39 mouse cellular contexts compared by ENCODE assay signal in the genomic region with DNA sequence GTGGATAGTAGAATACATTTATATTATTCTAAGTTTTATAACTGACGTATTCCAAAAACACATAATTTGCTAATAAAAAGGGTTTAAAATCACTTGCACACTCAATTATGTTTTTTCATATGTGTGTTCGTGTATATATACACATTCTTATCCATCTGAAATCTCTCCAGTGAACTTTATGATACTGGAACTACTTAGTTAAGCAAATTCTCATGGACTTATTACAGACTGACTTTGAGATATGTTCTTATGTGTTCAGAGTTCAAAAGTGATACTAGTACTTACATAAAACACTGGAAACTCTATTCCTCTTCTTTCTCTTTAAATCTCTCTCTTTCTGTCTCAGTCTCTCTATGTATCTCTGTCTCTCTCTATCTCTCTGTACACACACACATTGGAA. TPM values are rescaled to one million over a fixed set of nuclear protein-coding genes. Genes with fewer than 3 reads are reported as not detected.
"Had no signal": no experiment of that assay in that cellular context is flagged by ENCODE, and none has a peak within 500 bp of the region (broad histone marks: within the 10 kb centered on the region; RNA-seq: fewer than 3 reads in every experiment).

No protein-coding gene starts in this region.

- DNase-seq: cerebellum, adult 2 months; cerebellum, adult 8-10 months; cerebellum, adult 9-10 months; cerebellum, adult 9-11 months; cerebellum, postnatal 10 days; cerebellum, postnatal 14 days; cerebellum, postnatal 25 days; cerebellum, postnatal 36 days; embryo, embryonic 11 days; forebrain, postnatal 0 days; gastrocnemius, adult 2 months; gastrocnemius, postnatal 14 days; gastrocnemius, postnatal 25 days; heart, adult 11 months; heart, adult 18-20 months; heart, adult 2 months had no signal

- H3K4me2 ChIP-seq: embryonic facial prominence, embryonic 12.5 days; embryonic facial prominence, embryonic 13.5 days; embryonic facial prominence, embryonic 15.5 days; forebrain, embryonic 12.5 days; forebrain, embryonic 13.5 days; forebrain, embryonic 15.5 days had no signal

- ATAC-seq: forebrain, embryonic 13.5 days; forebrain, embryonic 14.5 days; forebrain, embryonic 15.5 days; forebrain, embryonic 16.5 days; forebrain, postnatal 0 days had no signal

- H3K9me3 ChIP-seq: embryonic facial prominence, embryonic 10.5 days; embryonic facial prominence, embryonic 12.5 days; embryonic facial prominence, embryonic 13.5 days; embryonic facial prominence, embryonic 15.5 days; forebrain, embryonic 10.5 days; forebrain, embryonic 12.5 days; forebrain, embryonic 13.5 days; forebrain, embryonic 15.5 days had no signal

- H3K9ac ChIP-seq: embryonic facial prominence, embryonic 12.5 days; embryonic facial prominence, embryonic 13.5 days; embryonic facial prominence, embryonic 15.5 days; forebrain, embryonic 12.5 days; forebrain, embryonic 13.5 days; forebrain, embryonic 15.5 days; forebrain, postnatal 0 days had no signal

- H3K36me3 ChIP-seq: embryonic facial prominence, embryonic 10.5 days; embryonic facial prominence, embryonic 12.5 days; embryonic facial prominence, embryonic 13.5 days; embryonic facial prominence, embryonic 15.5 days; forebrain, embryonic 10.5 days; forebrain, embryonic 12.5 days; forebrain, embryonic 15.5 days had no signal

- H3K27me3 ChIP-seq: embryonic facial prominence, embryonic 12.5 days; embryonic facial prominence, embryonic 13.5 days; embryonic facial prominence, embryonic 15.5 days; forebrain, embryonic 12.5 days; forebrain, embryonic 13.5 days; forebrain, embryonic 15.5 days had no signal

- H3K4me3 ChIP-seq: embryonic facial prominence, embryonic 10.5 days; embryonic facial prominence, embryonic 12.5 days; embryonic facial prominence, embryonic 13.5 days; embryonic facial prominence, embryonic 15.5 days; erythroblast, embryonic 14.5 days; forebrain, embryonic 10.5 days; forebrain, embryonic 12.5 days; forebrain, embryonic 13.5 days; forebrain, embryonic 15.5 days; gastrocnemius, adult 2 months; heart, adult 2 months had no signal

- H3K4me1 ChIP-seq: embryonic facial prominence, embryonic 10.5 days; embryonic facial prominence, embryonic 12.5 days; embryonic facial prominence, embryonic 13.5 days; embryonic facial prominence, embryonic 15.5 days; forebrain, embryonic 10.5 days; forebrain, embryonic 12.5 days; forebrain, embryonic 13.5 days; forebrain, embryonic 15.5 days had no signal

- H3K27ac ChIP-seq: embryonic facial prominence, embryonic 10.5 days; embryonic facial prominence, embryonic 12.5 days; embryonic facial prominence, embryonic 13.5 days; embryonic facial prominence, embryonic 15.5 days; forebrain, embryonic 10.5 days; forebrain, embryonic 12.5 days; forebrain, embryonic 13.5 days; forebrain, embryonic 15.5 days; gastrocnemius, adult 2 months; heart, adult 2 months had no signal

RNA-seq across cellular contexts. Expression of a gene that starts 31.5 kb away (rescaled TPM):
- total RNA-seq: common myeloid progenitor, adult 5-6 weeks; forebrain, postnatal 0 days; gastrocnemius, adult 18-20 months; gastrocnemius, adult 2 months; gastrocnemius, adult 8-10 months; gastrocnemius, postnatal 14 days; gastrocnemius, postnatal 25 days; gastrocnemius, postnatal 4 days; granulocyte monocyte progenitor cell, adult 5-6 weeks; heart, adult 18-20 months; heart, adult 2 months; heart, adult 8-10 months had no signal
- polyA plus RNA-seq: cerebellum, adult 2 months; cortical plate, adult 2 months; embryonic facial prominence, embryonic 11.5 days; embryonic facial prominence, embryonic 12.5 days; embryonic facial prominence, embryonic 13.5 days; embryonic facial prominence, embryonic 14.5 days; embryonic facial prominence, embryonic 15.5 days; erythroblast, embryonic 14.5 days; forebrain, embryonic 10.5 days; forebrain, embryonic 11.5 days; forebrain, embryonic 12.5 days; forebrain, embryonic 13.5 days; forebrain, embryonic 14.5 days; forebrain, embryonic 15.5 days; forebrain, embryonic 16.5 days; forebrain, postnatal 0 days; frontal cortex, adult 2 months; heart, adult 2 months had no signal

RNA-seq across cellular contexts. Expression of a gene that starts 57.0 kb away (rescaled TPM):
- total RNA-seq: common myeloid progenitor, adult 5-6 weeks; forebrain, postnatal 0 days; gastrocnemius, adult 18-20 months; gastrocnemius, adult 2 months; gastrocnemius, adult 8-10 months; gastrocnemius, postnatal 14 days; gastrocnemius, postnatal 25 days; gastrocnemius, postnatal 4 days; granulocyte monocyte progenitor cell, adult 5-6 weeks; heart, adult 18-20 months; heart, adult 2 months; heart, adult 8-10 months had no signal
- polyA plus RNA-seq: cerebellum, adult 2 months; cortical plate, adult 2 months; embryonic facial prominence, embryonic 10.5 days; embryonic facial prominence, embryonic 11.5 days; embryonic facial prominence, embryonic 12.5 days; embryonic facial prominence, embryonic 13.5 days; embryonic facial prominence, embryonic 14.5 days; embryonic facial prominence, embryonic 15.5 days; erythroblast, embryonic 14.5 days; forebrain, embryonic 11.5 days; forebrain, embryonic 12.5 days; forebrain, embryonic 13.5 days; forebrain, embryonic 14.5 days; forebrain, embryonic 15.5 days; forebrain, embryonic 16.5 days; forebrain, postnatal 0 days; frontal cortex, adult 2 months; gonadal fat pad, adult 2 months; heart, adult 2 months had no signal
